Mouse (Mus musculus): Measurements from ENCODE around the gene Sfxn5.

GRCm38 (mm10) chr6:85189361-85189760 lies 143.9 kb downstream of the Sfxn5 start:
- TF ChIP-seq CTCF (IDR thresholded peaks at IDR 0.05; ENCODE audit: low read depth): no peak
- no peak for TF ChIP-seq EP300 (IDR thresholded peaks at IDR 0.05; ENCODE audit: low read depth)

Measured in heart, postnatal 0 days (tissue).